Mouse (Mus musculus) layer of hippocampus, adult 18-20 months (tissue): ENCODE data around the gene Ncr1. TPM values are rescaled to one million over a fixed set of nuclear protein-coding genes. Genes with fewer than 3 reads are reported as not detected.
"Not testable (repeated sequence)": the region's sequence is repeated elsewhere in the genome, so short reads cannot be mapped to it uniquely, and the experiment has no call there.

Experiments used
- DNase-seq, 2 experiments: peaks; one replicate each; pipeline ENCODE4 v3.0.0; 2022; ENCODE audit warnings: low spot score in 2 of 2
- long read RNA-seq: library from polyadenylated mRNA; stranded (forward); transcript quantifications from one replicate; pipeline ENCODE4 v2.0.0, GENCODE M21; 2021
- microRNA-seq, 2 experiments: library from miRNA; unstranded; fragments of <30 nt; microRNA quantifications; one replicate each; pipeline ENCODE4 v1.2.0; 2021
- total RNA-seq, 2 experiments: library from RNA; stranded (reverse); gene quantifications; 2 replicates each; pipeline ENCODE4 v1.2.3; 2021

Gene Ncr1
- total RNA-seq: not detected
- long read RNA-seq: 0 reads

- DNase-seq: no peak
Measured at GRCm38 (mm10) chr7:4337509-4337908, at the start of gene Ncr1. Gene Ncr1 (plus strand): TSS chr7:4337724.

GRCm38 (mm10) chr7:4292638-4293037 lies 44.9 kb upstream of the Ncr1 start:
- no peak for DNase-seq

- DNase-seq: no peak
Measured at GRCm38 (mm10) chr7:4297189-4297588, 40.3 kb upstream of the Ncr1 start.

- DNase-seq: no peak
Measured at GRCm38 (mm10) chr7:4300166-4300565, 37.4 kb upstream of the Ncr1 start.

- no peak for DNase-seq
Measured at GRCm38 (mm10) chr7:4303457-4303856, 34.1 kb upstream of the Ncr1 start.

GRCm38 (mm10) chr7:4313109-4313508 lies 24.4 kb upstream of the Ncr1 start:
- DNase-seq: not testable (repeated sequence)

GRCm38 (mm10) chr7:4313531-4313930 lies 24.0 kb upstream of the Ncr1 start:
- DNase-seq: not testable (repeated sequence)

- no peak for DNase-seq
Measured at GRCm38 (mm10) chr7:4323301-4323700, 14.2 kb upstream of the Ncr1 start.

- DNase-seq: no peak
Measured at GRCm38 (mm10) chr7:4373521-4373920, 36.0 kb downstream of the Ncr1 start.

Small RNA genes within 50 kb of the gene (microRNA-seq; reads per million reads assigned to microRNA genes)
- gene Gm24752: 0 reads per million in 2 experiments
- 0 reads per million in 2 experiments for gene Gm25349

Other genes with a start within 250 kb of the Ncr1 start
- 100 to 1,000 TPM; 572 to 597 TPM for gene Ttyh1, start 218.3 kb upstream of the Ncr1 start, total RNA-seq
- gene Leng8, start 200.7 kb upstream of the Ncr1 start, total RNA-seq: 100 to 1,000 TPM; 139 to 159 TPM
- 1 to 10 TPM; 5.1 to 5.9 TPM for gene Leng9, start 187.3 kb upstream of the Ncr1 start, total RNA-seq
- 1 to 10 TPM; 1.3 to 1.9 TPM for gene Cdc42ep5, start 172.9 kb upstream of the Ncr1 start, total RNA-seq
- under 1 TPM in 1 of 2 experiments, not detected in 1; 0.20 TPM for gene Lilra5, start 100.0 kb upstream of the Ncr1 start, total RNA-seq
- gene Gp6, start 60.0 kb downstream of the Ncr1 start, total RNA-seq: not detected
- 10 to 100 TPM; 30.1 to 31.2 TPM for gene Rdh13, start 107.9 kb downstream of the Ncr1 start, total RNA-seq
- gene Eps8l1, start 123.0 kb downstream of the Ncr1 start, total RNA-seq: 1 to 10 TPM; 7.0 to 9.8 TPM
- 100 to 1,000 TPM; 148 to 153 TPM for gene Ppp1r12c, start 164.0 kb downstream of the Ncr1 start, total RNA-seq
- gene Tnnt1, start 178.7 kb downstream of the Ncr1 start, total RNA-seq: 1 to 10 TPM; 1.7 to 3.0 TPM
- gene Tnni3, start 186.5 kb downstream of the Ncr1 start, total RNA-seq: 1 to 10 TPM in 1 of 2 experiments, under 1 TPM in 1; 0.54 to 1.3 TPM
- gene Dnaaf3, start 194.7 kb downstream of the Ncr1 start, total RNA-seq: under 1 TPM; 0.74 to 0.81 TPM
- gene Syt5, start 209.8 kb downstream of the Ncr1 start, total RNA-seq: 100 to 1,000 TPM; 211 to 233 TPM